Mouse (Mus musculus): ENCODE measurements around the gene Gm49711. TPM values are rescaled to one million over a fixed set of nuclear protein-coding genes. Genes with fewer than 3 reads are reported as not detected.
"Not testable (repeated sequence)": the region's sequence is repeated elsewhere in the genome, so short reads cannot be mapped to it uniquely, and the experiment has no call there.

The Gm49711 gene
- polyA plus RNA-seq, 1 experiment, result 0.08 TPM

- H3K4me3 ChIP-seq (ENCODE audit: insufficient read depth, low read length), result no peak overlapping the region
- no peak for TF ChIP-seq CTCF (IDR thresholded peaks at IDR 0.05; ENCODE audit: extremely low read depth, insufficient read depth, low read length)
- TF ChIP-seq POLR2A (IDR thresholded peaks at IDR 0.05; ENCODE audit: extremely low read depth, insufficient read depth, low read length), result no peak
- H3K4me1 ChIP-seq (ENCODE audit: control insufficient read depth, insufficient read depth, low read length), result peaks cover 2% of the 10 kb centered on the region
- H3K27ac ChIP-seq (ENCODE audit: insufficient read depth, low read length), result no peak overlapping the region
Observed at GRCm38 (mm10) chr16:92099598-92099997, 41.5 kb downstream of the Gm49711 start.

- H3K4me3 ChIP-seq (ENCODE audit: insufficient read depth, low read length), result no peak overlapping the region
- TF ChIP-seq CTCF (IDR thresholded peaks at IDR 0.05; ENCODE audit: extremely low read depth, insufficient read depth, low read length) (no peak), POLR2A (IDR thresholded peaks at IDR 0.05; ENCODE audit: extremely low read depth, insufficient read depth, low read length) (0 out of 2 replicates have a peak, but pooled peaks have one; percentile 41)
- no peak overlapping the region for H3K27ac ChIP-seq (ENCODE audit: insufficient read depth, low read length)
- peaks cover 2% of the 10 kb centered on the region for H3K4me1 ChIP-seq (ENCODE audit: control insufficient read depth, insufficient read depth, low read length)
Observed at GRCm38 (mm10) chr16:92100111-92100510, 42.0 kb downstream of the Gm49711 start.

GRCm38 (mm10) chr16:92102115-92102514 is 44.0 kb downstream of the Gm49711 start:
- Histone ChIP-seq H3K4me1 (ENCODE audit: control insufficient read depth, insufficient read depth, low read length) (peaks cover 3% of the 10 kb centered on the region), H3K27ac (ENCODE audit: insufficient read depth, low read length) (no peak overlapping the region)
- TF ChIP-seq POLR2A (IDR thresholded peaks at IDR 0.05; ENCODE audit: extremely low read depth, insufficient read depth, low read length) (no peak), CTCF (IDR thresholded peaks at IDR 0.05; ENCODE audit: extremely low read depth, insufficient read depth, low read length) (no peak)

GRCm38 (mm10) chr16:92102931-92103330 is 44.8 kb downstream of the Gm49711 start:
- H3K27ac ChIP-seq (ENCODE audit: insufficient read depth, low read length); H3K4me3 ChIP-seq (ENCODE audit: insufficient read depth, low read length); H3K4me1 ChIP-seq (ENCODE audit: control insufficient read depth, insufficient read depth, low read length): not testable (repeated sequence)

More at GRCm38 (mm10) chr16:92102115-92102514, 44.0 kb downstream of the Gm49711 start:
- no peak overlapping the region for H3K4me3 ChIP-seq (ENCODE audit: insufficient read depth, low read length)

- TF ChIP-seq POLR2A (IDR thresholded peaks at IDR 0.05; ENCODE audit: extremely low read depth, insufficient read depth, low read length), result no peak
- no peak for TF ChIP-seq CTCF (IDR thresholded peaks at IDR 0.05; ENCODE audit: extremely low read depth, insufficient read depth, low read length)
- peaks cover 3% of the 10 kb centered on the region for H3K4me1 ChIP-seq (ENCODE audit: control insufficient read depth, insufficient read depth, low read length)
- peak overlapping the region; percentile 51; the same call in 1 of the 2 replicates for H3K27ac ChIP-seq (ENCODE audit: insufficient read depth, low read length)
- H3K4me3 ChIP-seq (ENCODE audit: insufficient read depth, low read length), result no peak overlapping the region
Observed at GRCm38 (mm10) chr16:92103572-92104331, 45.6 kb downstream of the Gm49711 start.

- Histone ChIP-seq H3K27ac (ENCODE audit: insufficient read depth, low read length) (no peak overlapping the region), H3K4me1 (ENCODE audit: control insufficient read depth, insufficient read depth, low read length) (peaks cover 3% of the 10 kb centered on the region), H3K4me3 (ENCODE audit: insufficient read depth, low read length) (no peak overlapping the region)
- TF ChIP-seq CTCF (IDR thresholded peaks at IDR 0.05; ENCODE audit: extremely low read depth, insufficient read depth, low read length), result no peak
- TF ChIP-seq POLR2A (IDR thresholded peaks at IDR 0.05; ENCODE audit: extremely low read depth, insufficient read depth, low read length), result no peak
Observed at GRCm38 (mm10) chr16:92104332-92104590, 46.1 kb downstream of the Gm49711 start.

- Histone ChIP-seq H3K27ac (ENCODE audit: insufficient read depth, low read length) (no peak overlapping the region), H3K4me1 (ENCODE audit: control insufficient read depth, insufficient read depth, low read length) (peaks cover 3% of the 10 kb centered on the region), H3K4me3 (ENCODE audit: insufficient read depth, low read length) (no peak overlapping the region)
- no peak for TF ChIP-seq CTCF (IDR thresholded peaks at IDR 0.05; ENCODE audit: extremely low read depth, insufficient read depth, low read length)
- no peak for TF ChIP-seq POLR2A (IDR thresholded peaks at IDR 0.05; ENCODE audit: extremely low read depth, insufficient read depth, low read length)
Observed at GRCm38 (mm10) chr16:92104951-92105350, 46.8 kb downstream of the Gm49711 start.

- TF ChIP-seq POLR2A (IDR thresholded peaks at IDR 0.05; ENCODE audit: extremely low read depth, insufficient read depth, low read length) (no peak), CTCF (IDR thresholded peaks at IDR 0.05; ENCODE audit: extremely low read depth, insufficient read depth, low read length) (no peak)
- Histone ChIP-seq H3K4me1 (ENCODE audit: control insufficient read depth, insufficient read depth, low read length) (peaks cover 1% of the 10 kb centered on the region; the same call in 1 of the 2 replicates), H3K27ac (ENCODE audit: insufficient read depth, low read length) (no peak overlapping the region), H3K4me3 (ENCODE audit: insufficient read depth, low read length) (no peak overlapping the region)
Observed at GRCm38 (mm10) chr16:92105631-92106030, 47.5 kb downstream of the Gm49711 start.

- TF ChIP-seq CTCF (IDR thresholded peaks at IDR 0.05; ENCODE audit: extremely low read depth, insufficient read depth, low read length) (no peak), POLR2A (IDR thresholded peaks at IDR 0.05; ENCODE audit: extremely low read depth, insufficient read depth, low read length) (no peak)
- H3K4me1 ChIP-seq (ENCODE audit: control insufficient read depth, insufficient read depth, low read length), result peaks cover 1% of the 10 kb centered on the region; the same call in 1 of the 2 replicates
- H3K27ac ChIP-seq (ENCODE audit: insufficient read depth, low read length), result no peak overlapping the region
- H3K4me3 ChIP-seq (ENCODE audit: insufficient read depth, low read length), result no peak overlapping the region
Observed at GRCm38 (mm10) chr16:92107346-92107745, 49.2 kb downstream of the Gm49711 start.

- TF ChIP-seq POLR2A (IDR thresholded peaks at IDR 0.05; ENCODE audit: extremely low read depth, insufficient read depth, low read length), result no peak
- TF ChIP-seq CTCF (IDR thresholded peaks at IDR 0.05; ENCODE audit: extremely low read depth, insufficient read depth, low read length), result no peak
- Histone ChIP-seq H3K4me3 (ENCODE audit: insufficient read depth, low read length) (no peak overlapping the region), H3K27ac (ENCODE audit: insufficient read depth, low read length) (no peak overlapping the region), H3K4me1 (ENCODE audit: control insufficient read depth, insufficient read depth, low read length) (peaks cover 10% of the 10 kb centered on the region)
Observed at GRCm38 (mm10) chr16:92114706-92115241, 56.7 kb downstream of the Gm49711 start.

All from cortical plate, adult 2 months (tissue).